Mouse (Mus musculus) CH12.LX (cell line): Measurements from ENCODE around the gene Gm45902. TPM values are rescaled to one million over a fixed set of nuclear protein-coding genes. Genes with fewer than 3 reads are reported as not detected.

Experiments
- DNase-seq: peaks from one replicate; pipeline ENCODE4 v3.0.0-alpha.2; 2013; ENCODE audit errors: extremely low read depth
- H3K27ac ChIP-seq: 2 replicates; pipeline ENCODE4 v1.5.1; 2012; ENCODE audit warnings: low read depth, mild to moderate bottlenecking, control low read depth, moderate library complexity; ENCODE audit not compliant: insufficient read depth
- H3K27me3 ChIP-seq: replicated peaks from 2 replicates; pipeline ENCODE3; 2012; ENCODE audit warnings: inconsistent platforms
- H3K36me3 ChIP-seq, 2 experiments: replicated peaks in 1 of 2; 2 replicates each; pipeline versions ENCODE3 to v1.6.1; 2012; ENCODE audit warnings: inconsistent platforms in 1 of 2, low read length in 1 of 2, mild to moderate bottlenecking in 1 of 2, mixed read lengths in 1 of 2, moderate library complexity in 1 of 2; ENCODE audit not compliant: control insufficient read depth in 1 of 2, insufficient read depth in 1 of 2
- H3K4me1 ChIP-seq, 2 experiments: 2 replicates each; pipeline ENCODE4 v1.6.1; 2012; ENCODE audit warnings: inconsistent platforms in 1 of 2, moderate library complexity in 1 of 2; ENCODE audit not compliant: insufficient read depth in 2 of 2, control insufficient read depth in 1 of 2
- H3K4me2 ChIP-seq: 2 replicates; pipeline ENCODE4 v1.6.1; 2012; ENCODE audit warnings: low read depth, mild to moderate bottlenecking, control low read depth; ENCODE audit not compliant: poor library complexity, insufficient read depth, severe bottlenecking
- H3K4me3 ChIP-seq, 3 experiments: fragments of 150-350 bp in 1 of 3; sonication (generic) in 1 of 3; replicated peaks in 1 of 3; 2 replicates each; pipeline versions ENCODE3 to v1.5.1; 2011 to 2012; ENCODE audit warnings: low read depth in 2 of 3, low read length in 2 of 3, mild to moderate bottlenecking in 2 of 3, moderate library complexity in 2 of 3, control low read depth in 1 of 3, improper control_type of control experiment in 1 of 3, inconsistent platforms in 1 of 3, mixed read lengths in 1 of 3; ENCODE audit not compliant: poor library complexity in 1 of 3
- H3K79me2 ChIP-seq: replicated peaks from 2 replicates; pipeline ENCODE4 v1.6.1; 2012; ENCODE audit warnings: mild to moderate bottlenecking, moderate library complexity; ENCODE audit not compliant: control insufficient read depth, poor library complexity, insufficient read depth, severe bottlenecking; ENCODE audit errors: extremely low read depth
- H3K9ac ChIP-seq: 2 replicates; pipeline ENCODE4 v1.6.1; 2012; ENCODE audit warnings: low read depth, mild to moderate bottlenecking, control low read depth, moderate library complexity; ENCODE audit not compliant: insufficient read depth
- H3K9me3 ChIP-seq: replicated peaks from 2 replicates; pipeline ENCODE3; 2012; ENCODE audit warnings: low read length, inconsistent platforms, mixed read lengths
- CHD1 ChIP-seq: IDR thresholded peaks from 2 replicates; pipeline ENCODE4 v1.6.1; 2012; ENCODE audit warnings: low read depth, low read length, improper control_type of control experiment, inconsistent platforms
- CTCF ChIP-seq, 2 experiments: IDR thresholded peaks in 1 of 2; conservative IDR thresholded peaks in 1 of 2; 2 replicates each; pipeline ENCODE4 v1.5.1; 2011 to 2012; ENCODE audit warnings: low read depth in 2 of 2, low read length in 2 of 2, improper control_type of control experiment in 1 of 2, inconsistent platforms in 1 of 2, mild to moderate bottlenecking in 1 of 2, moderate library complexity in 1 of 2
- KAT2A ChIP-seq: IDR thresholded peaks from 2 replicates; pipeline ENCODE4 v1.6.1; 2012; ENCODE audit warnings: low read length, improper control_type of control experiment, inconsistent platforms; ENCODE audit not compliant: insufficient replicate concordance
- NELFE ChIP-seq: IDR thresholded peaks from 2 replicates; pipeline ENCODE4 v1.6.1; 2011; ENCODE audit warnings: low read depth, low read length, improper control_type of control experiment
- SIN3A ChIP-seq: IDR thresholded peaks from 2 replicates; pipeline ENCODE4 v1.6.1; 2012; ENCODE audit warnings: low read length, improper control_type of control experiment, inconsistent platforms
- TBP ChIP-seq: conservative IDR thresholded peaks from 2 replicates; pipeline ENCODE4 v1.6.1; 2011; ENCODE audit warnings: low read depth, low read length, improper control_type of control experiment
- TCF12 ChIP-seq: IDR thresholded peaks from 2 replicates; pipeline ENCODE4 v1.6.1; 2014; ENCODE audit warnings: low read depth, mild to moderate bottlenecking, inconsistent platforms, low read length, improper control_type of control experiment
- dilution Hi-C: fragments of 300-500 bp; cut with MboI; formaldehyde crosslinking; loops from 2 replicates; pipeline ENCODE4 v1.14.3; 2020; ENCODE audit warnings: low sequenced_read_pairs; ENCODE audit not compliant: extremely low pct_unique_long_range_greater_than_20kb, extremely low pct_ligation_motif_present
- in situ Hi-C: fragments of 300-500 bp; cut with MboI; formaldehyde crosslinking; loops from 3 replicates; pipeline ENCODE4 v1.14.3; 2019; ENCODE audit warnings: low sequenced_read_pairs, low pct_ligation_motif_present, low pct_unique_long_range_greater_than_20kb, mixed read lengths
- polyA plus RNA-seq: library from polyadenylated mRNA; unstranded; fragments of >175 nt; gene quantifications from 2 replicates; pipeline ENCODE4 v1.2.1, GENCODE M21; 2012; ENCODE audit warnings: low read depth; ENCODE audit not compliant: insufficient read length
- total RNA-seq, 2 experiments: library from RNA; depleted of rRNA; stranded (reverse); fragments of 300-350 nt in 1 of 2; fragments of >200 nt in 1 of 2; gene quantifications; 2 replicates each; pipeline ENCODE4 v1.2.3; 2012 to 2014

Gm45902 gene
- total and polyA plus RNA-seq, 3 experiments: 3.8 to 6.4 (median 4.9) TPM

DNA sequence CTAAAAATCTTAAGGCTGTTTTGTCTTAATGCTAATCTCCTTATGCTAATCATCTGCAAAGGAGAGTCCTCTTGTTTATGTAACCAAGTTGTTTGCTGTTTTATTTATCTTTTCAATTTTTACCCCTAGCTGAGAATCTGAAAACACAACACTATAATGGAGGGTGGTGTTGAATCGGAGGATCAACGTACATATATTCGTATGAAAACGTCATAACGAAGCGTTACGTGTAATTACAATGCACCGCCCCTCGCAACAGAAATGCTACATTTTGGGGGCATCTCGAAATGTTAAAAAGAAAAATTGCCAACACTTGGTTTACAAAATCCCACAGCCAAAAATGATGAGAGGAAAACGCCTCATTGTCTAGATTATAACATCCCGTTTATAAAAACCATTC is 38.7 kb downstream of the Gm45902 start:
- H3K4me3 ChIP-seq: peak overlapping the region; percentile 64 to 95 (median 86)
- in situ Hi-C loops: no loop called here
- peaks cover 18% of the 10 kb centered on the region for H3K79me2 ChIP-seq
- H3K4me2 ChIP-seq: peak overlapping the region; percentile 90
- H3K4me1 ChIP-seq: peaks cover 6 to 45% of the 10 kb centered on the region in 2 experiments; a peak in 3 of 4 replicates
- peaks cover 4 to 24% of the 10 kb centered on the region in 2 experiments for H3K36me3 ChIP-seq
- peak; percentile 52 for DNase-seq
- TF ChIP-seq SIN3A: peak; percentile 51; the same call in 1 of the 2 replicates
- TF ChIP-seq TCF12: no peak
- no peak for TF ChIP-seq CHD1
- no peak for TF ChIP-seq TBP
- TF ChIP-seq KAT2A: no peak
- TF ChIP-seq, all 38 proteins: peak for 1
- no peaks in the 10 kb centered on the region for H3K27me3 ChIP-seq
- peak overlapping the region; percentile 71 for H3K9ac ChIP-seq
- H3K9me3 ChIP-seq: no peaks in the 10 kb centered on the region
- dilution Hi-C loops: no loop called here
- peak overlapping the region; percentile 57; the same call in 1 of the 2 replicates for H3K27ac ChIP-seq

DNA sequence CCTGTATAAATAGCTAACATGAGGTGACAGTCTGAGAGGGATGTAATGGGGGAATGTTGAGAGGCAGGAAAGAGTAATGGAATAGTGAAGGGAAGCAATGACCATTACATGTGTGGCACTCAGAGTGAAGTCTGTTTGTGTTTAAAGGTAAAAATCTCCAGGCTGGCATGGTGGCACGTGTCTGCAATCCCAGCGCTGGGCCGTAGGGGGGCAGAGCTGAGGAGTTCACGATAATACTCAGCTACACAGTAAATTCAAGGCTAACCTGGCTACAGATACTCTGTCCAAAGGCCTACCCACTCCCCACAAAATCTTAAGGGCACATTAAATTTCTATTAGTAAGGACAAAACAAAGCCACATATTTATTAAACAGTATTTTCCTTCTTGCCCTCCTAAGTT is 56.0 kb downstream of the Gm45902 start:
- no peaks in the 10 kb centered on the region for H3K9me3 ChIP-seq
- no peaks in the 10 kb centered on the region for H3K79me2 ChIP-seq
- H3K27me3 ChIP-seq: no peaks in the 10 kb centered on the region
- no peak overlapping the region for H3K9ac ChIP-seq
- peaks cover 34 to 76% of the 10 kb centered on the region in 2 experiments for H3K36me3 ChIP-seq
- TF ChIP-seq NELFE (no peak), CTCF (conservative IDR thresholded peaks at IDR 0.05 in 1 of 2, IDR thresholded peaks at IDR 0.05 in 1 of 2; ENCODE audit: low read depth in 2 of 2, low read length in 2 of 2) (peak; percentile 16 to 20; a peak in 2 of 4 replicates)
- no peaks in the 10 kb centered on the region for H3K4me1 ChIP-seq
- no peak overlapping the region for H3K27ac ChIP-seq
- no peak overlapping the region for H3K4me3 ChIP-seq
- DNase-seq: no peak
- in situ Hi-C loops: no loop called here
- no peak overlapping the region for H3K4me2 ChIP-seq
- dilution Hi-C loops: no loop called here

Other genes starting within 250 kb of the Gm45902 start
- 10.0 and 11.6 TPM in 2 replicates for gene Nmt2, start 228.6 kb downstream of the Gm45902 start, total RNA-seq (2012; rRNA removed)
- 15.8 and 15.9 TPM in 2 replicates for gene Nmt2, start 228.6 kb downstream of the Gm45902 start, total RNA-seq (2014; rRNA removed)
- 15.6 TPM in 2 replicates for gene Nmt2, start 228.6 kb downstream of the Gm45902 start, polyA plus RNA-seq
- 26.6 and 31.6 TPM in 2 replicates for gene Rpp38, start 180.1 kb downstream of the Gm45902 start, total RNA-seq (2012; rRNA removed)
- 33.7 and 38.9 TPM in 2 replicates for gene Rpp38, start 180.1 kb downstream of the Gm45902 start, total RNA-seq (2014; rRNA removed)
- 25.4 and 27.8 TPM in 2 replicates for gene Rpp38, start 180.1 kb downstream of the Gm45902 start, polyA plus RNA-seq
- gene Acbd7, start 176.6 kb downstream of the Gm45902 start, total RNA-seq (2012; rRNA removed): 0.30 TPM in 1 of 2 replicates, not detected in the other
- gene Acbd7, start 176.6 kb downstream of the Gm45902 start, total RNA-seq (2014; rRNA removed): not detected in 2 replicates
- gene Acbd7, start 176.6 kb downstream of the Gm45902 start, polyA plus RNA-seq: not detected in 2 replicates
- not detected in 2 replicates for gene Olah, start 115.6 kb downstream of the Gm45902 start, total RNA-seq (2012; rRNA removed)
- 0.39 TPM in 1 of 2 replicates, not detected in the other for gene Olah, start 115.6 kb downstream of the Gm45902 start, total RNA-seq (2014; rRNA removed)
- gene Olah, start 115.6 kb downstream of the Gm45902 start, polyA plus RNA-seq: not detected in 2 replicates
- gene Meig1, start 90.1 kb downstream of the Gm45902 start, total RNA-seq (2012; rRNA removed): not detected in 2 replicates
- gene Meig1, start 90.1 kb downstream of the Gm45902 start, total RNA-seq (2014; rRNA removed): not detected in 2 replicates
- not detected in 2 replicates for gene Meig1, start 90.1 kb downstream of the Gm45902 start, polyA plus RNA-seq
- gene Dclre1c, start 88.7 kb downstream of the Gm45902 start, total RNA-seq (2012; rRNA removed): 4.9 and 6.0 TPM in 2 replicates
- 7.0 and 8.7 TPM in 2 replicates for gene Dclre1c, start 88.7 kb downstream of the Gm45902 start, total RNA-seq (2014; rRNA removed)
- 7.3 and 9.6 TPM in 2 replicates for gene Dclre1c, start 88.7 kb downstream of the Gm45902 start, polyA plus RNA-seq
- 9.6 and 10.9 TPM in 2 replicates for gene Suv39h2, start 37.8 kb downstream of the Gm45902 start, total RNA-seq (2012; rRNA removed)
- gene Suv39h2, start 37.8 kb downstream of the Gm45902 start, total RNA-seq (2014; rRNA removed): 17.3 and 21.0 TPM in 2 replicates
- gene Suv39h2, start 37.8 kb downstream of the Gm45902 start, polyA plus RNA-seq: 11.4 and 12.4 TPM in 2 replicates
- gene Hspa14, start within 50 bp of the Gm45902 start, total RNA-seq (2012; rRNA removed): 88.0 and 104 TPM in 2 replicates
- gene Hspa14, start within 50 bp of the Gm45902 start, total RNA-seq (2014; rRNA removed): 131 and 135 TPM in 2 replicates
- gene Hspa14, start within 50 bp of the Gm45902 start, polyA plus RNA-seq: 87.4 and 92.4 TPM in 2 replicates
- 0.50 and 1.2 TPM in 2 replicates for gene Cdnf, start 240 bp upstream of the Gm45902 start, total RNA-seq (2012; rRNA removed)
- 0.63 and 0.90 TPM in 2 replicates for gene Cdnf, start 240 bp upstream of the Gm45902 start, total RNA-seq (2014; rRNA removed)
- gene Cdnf, start 240 bp upstream of the Gm45902 start, polyA plus RNA-seq: 0.59 and 0.63 TPM in 2 replicates
- 39.4 and 42.6 TPM in 2 replicates for gene Fam107b, start 57.7 kb upstream of the Gm45902 start, total RNA-seq (2012; rRNA removed)
- 113 and 115 TPM in 2 replicates for gene Fam107b, start 57.7 kb upstream of the Gm45902 start, total RNA-seq (2014; rRNA removed)
- gene Fam107b, start 57.7 kb upstream of the Gm45902 start, polyA plus RNA-seq: 71.7 and 93.4 TPM in 2 replicates